Mouse (Mus musculus) embryonic facial prominence, embryonic 13.5 days (tissue): Measurements from ENCODE around the gene Hand1. TPM values are rescaled to one million over a fixed set of nuclear protein-coding genes. Genes with fewer than 3 reads are reported as not detected.

Experiments used
- ATAC-seq: fragments of 200-750 bp; cut with Nextera tagmentation; 2 replicates; pipeline ENCODE4 v1.8.0; 2017; ENCODE audit warnings: low read depth; ENCODE audit not compliant: insufficient number of reproducible peaks, insufficient read depth, low FRiP score, low TSS enrichment
- H3K27ac ChIP-seq: fragments of 300-500 bp; sonication (generic); 2 replicates; pipeline ENCODE4 v1.5.1; 2015; ENCODE audit warnings: moderate library complexity, mild to moderate bottlenecking, inconsistent platforms
- H3K27me3 ChIP-seq: fragments of 300-500 bp; sonication (generic); 2 replicates; pipeline ENCODE4 v1.6.1; 2015; ENCODE audit warnings: mild to moderate bottlenecking, inconsistent platforms
- H3K36me3 ChIP-seq: fragments of 300-500 bp; sonication (generic); 2 replicates; pipeline ENCODE4 v1.6.1; 2015; ENCODE audit warnings: mild to moderate bottlenecking, inconsistent platforms
- H3K4me1 ChIP-seq: fragments of 300-500 bp; sonication (generic); 2 replicates; pipeline ENCODE4 v1.6.1; 2015; ENCODE audit warnings: inconsistent platforms
- H3K4me2 ChIP-seq: fragments of 300-500 bp; sonication (generic); 2 replicates; pipeline ENCODE4 v1.6.1; 2015; ENCODE audit warnings: moderate library complexity, mild to moderate bottlenecking, inconsistent platforms
- H3K4me3 ChIP-seq: fragments of 300-500 bp; sonication (generic); 2 replicates; pipeline ENCODE4 v1.5.1; 2015; ENCODE audit warnings: mild to moderate bottlenecking, inconsistent platforms
- H3K9ac ChIP-seq: fragments of 300-500 bp; sonication (generic); 2 replicates; pipeline ENCODE4 v1.6.1; 2015; ENCODE audit warnings: mild to moderate bottlenecking, inconsistent platforms
- H3K9me3 ChIP-seq: fragments of 300-500 bp; sonication (generic); 2 replicates; pipeline ENCODE4 v1.6.1; 2016; ENCODE audit warnings: inconsistent platforms
- WGBS: fragments of 180-500 bp; shearing (Covaris S2); methylation state at CpG from one replicate; pipeline ENCODE4 v1.1.7; 2015; ENCODE audit warnings: mixed read lengths; 5-methylcytosine and 5-hydroxymethylcytosine counted together
- polyA plus RNA-seq: library from polyadenylated mRNA; unstranded; fragments of >200 nt; fragmentation: Nextera tagmentation; extraction: Ambion mirVana; gene quantifications from 2 replicates; pipeline ENCODE4 v1.2.1, GENCODE M21; 2015

The Hand1 gene
- polyA plus RNA-seq, 1 experiment from 2014 or later, result 5.1 TPM

DNA sequence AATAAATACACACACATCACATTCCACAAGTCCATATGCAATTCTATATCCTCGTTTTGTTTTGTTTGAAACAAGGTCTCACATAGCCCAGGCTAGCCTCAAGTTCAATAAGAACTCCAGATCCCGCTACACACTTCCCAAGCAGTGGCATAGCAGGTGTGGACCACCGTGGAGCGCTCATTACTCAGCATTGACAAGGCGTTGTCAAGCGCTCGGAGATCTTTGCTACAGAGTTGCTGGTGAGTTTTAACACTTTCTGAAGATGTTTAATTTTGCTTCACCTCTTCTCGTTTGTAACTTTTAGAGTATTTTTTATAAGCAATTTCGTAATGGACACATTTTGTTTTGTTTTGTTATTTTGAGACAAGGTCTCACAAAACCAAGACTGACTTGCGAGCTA is 33.2 kb downstream of the Hand1 start:
- Histone ChIP-seq H3K9ac (no peak overlapping the region), H3K9me3 (no peaks in the 10 kb centered on the region), H3K4me2 (no peak overlapping the region), H3K27ac (no peak overlapping the region), H3K4me3 (no peak overlapping the region), H3K4me1 (peaks cover 26% of the 10 kb centered on the region), H3K36me3 (no peaks in the 10 kb centered on the region), H3K27me3 (no peaks in the 10 kb centered on the region)
- 89% methylated on average over 10 of the region's 10 CpGs for WGBS
- ATAC-seq, result no peak

DNA sequence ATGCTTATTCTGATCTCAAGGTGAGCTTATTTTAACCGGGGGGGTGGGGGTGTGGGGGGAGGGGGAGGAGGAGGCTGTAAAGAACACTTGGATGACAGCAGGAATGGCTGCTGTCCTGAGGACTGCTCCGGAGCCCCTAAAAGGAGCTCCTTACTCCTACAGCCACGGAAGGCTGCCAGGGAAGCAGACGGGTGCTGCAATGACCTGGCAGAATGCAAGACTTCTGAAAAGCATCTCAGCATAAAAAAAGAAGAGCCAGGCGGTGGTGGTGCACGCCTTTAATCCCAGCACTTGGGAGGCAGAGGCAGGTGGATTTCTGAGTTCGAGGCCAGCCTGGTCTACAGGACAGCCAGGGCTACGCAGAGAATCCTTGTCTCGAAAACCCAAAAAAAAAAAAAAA is 34.8 kb downstream of the Hand1 start:
- Histone ChIP-seq H3K27me3 (no peaks in the 10 kb centered on the region), H3K4me2 (no peak overlapping the region), H3K4me1 (peaks cover 14% of the 10 kb centered on the region), H3K9me3 (no peaks in the 10 kb centered on the region), H3K36me3 (no peaks in the 10 kb centered on the region), H3K27ac (no peak overlapping the region), H3K9ac (no peak overlapping the region), H3K4me3 (no peak overlapping the region)
- 81% methylated on average over 9 of the region's 9 CpGs for WGBS
- no peak for ATAC-seq

DNA sequence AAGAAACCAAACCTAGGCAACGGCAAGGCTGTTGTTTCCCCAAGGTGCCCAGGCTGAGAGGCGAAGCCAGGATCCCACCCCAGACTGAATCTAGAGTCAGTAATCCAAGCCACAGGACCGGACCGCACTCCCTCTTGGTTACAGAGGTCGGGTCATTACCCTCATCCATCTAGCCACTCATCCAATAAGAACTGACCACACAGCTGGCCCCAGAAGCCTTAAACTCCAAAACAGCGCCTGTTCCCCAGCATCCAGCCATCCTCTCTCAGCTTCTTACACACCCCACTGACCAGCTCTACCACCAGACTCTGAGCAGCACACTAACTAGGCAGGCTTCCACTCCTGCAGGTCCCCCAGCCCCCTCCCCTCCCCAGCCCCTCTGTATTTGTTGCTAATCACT is 37.5 kb downstream of the Hand1 start:
- no peak overlapping the region for H3K27ac ChIP-seq
- ATAC-seq, result no peak
- WGBS, result 77% methylated on average over 6 of the region's 6 CpGs

DNA sequence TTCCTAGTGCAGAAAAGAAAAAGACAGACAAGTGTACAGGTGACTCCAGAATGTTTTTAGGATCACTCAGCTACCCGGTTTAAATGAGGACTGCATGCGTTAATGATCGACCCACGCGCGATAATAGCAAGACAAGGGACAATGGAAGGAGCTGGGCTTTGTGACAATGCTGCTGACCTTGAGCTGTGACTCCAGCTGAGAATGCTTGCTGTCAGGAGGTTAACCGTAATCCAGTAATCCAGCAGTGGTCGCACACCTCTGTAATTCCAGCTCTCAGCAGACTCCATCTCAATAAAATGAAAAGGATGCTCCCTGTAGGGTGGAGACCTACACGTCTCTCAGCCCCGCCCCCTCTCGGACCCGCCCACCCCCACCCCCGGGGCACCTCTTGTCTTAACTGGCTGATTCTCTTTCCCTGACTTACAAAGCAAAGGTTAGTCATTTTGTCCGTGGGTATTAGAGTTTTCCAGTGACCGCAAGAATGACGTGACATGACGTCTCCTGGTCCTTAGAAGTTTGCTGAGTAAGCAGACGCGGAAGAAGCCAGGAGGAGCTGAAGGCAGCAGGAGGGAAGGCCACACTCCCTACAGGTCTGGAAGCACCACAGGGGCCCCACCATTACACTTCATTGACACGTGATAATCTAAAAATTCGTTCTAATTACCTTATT is 41.6 kb downstream of the Hand1 start:
- peaks cover 14% of the 10 kb centered on the region for H3K4me1 ChIP-seq
- no peak overlapping the region for H3K4me3 ChIP-seq
- no peak for ATAC-seq
- H3K36me3 ChIP-seq, result peaks cover 5% of the 10 kb centered on the region; the same call in 1 of the 2 replicates
- no peaks in the 10 kb centered on the region for H3K9me3 ChIP-seq
- no peak overlapping the region for H3K27ac ChIP-seq
- no peak overlapping the region for H3K9ac ChIP-seq
- 36% methylated on average over 21 of the region's 21 CpGs for WGBS
- H3K4me2 ChIP-seq, result no peak overlapping the region
- no peaks in the 10 kb centered on the region for H3K27me3 ChIP-seq

More for the DNA sequence above, 37.5 kb downstream of the Hand1 start:
- no peak overlapping the region for H3K4me2 ChIP-seq
- H3K27me3 ChIP-seq, result no peaks in the 10 kb centered on the region
- H3K9ac ChIP-seq, result no peak overlapping the region
- no peak overlapping the region for H3K4me3 ChIP-seq
- H3K4me1 ChIP-seq, result peaks cover 2% of the 10 kb centered on the region
- H3K9me3 ChIP-seq, result no peaks in the 10 kb centered on the region
- H3K36me3 ChIP-seq, result no peaks in the 10 kb centered on the region

DNA sequence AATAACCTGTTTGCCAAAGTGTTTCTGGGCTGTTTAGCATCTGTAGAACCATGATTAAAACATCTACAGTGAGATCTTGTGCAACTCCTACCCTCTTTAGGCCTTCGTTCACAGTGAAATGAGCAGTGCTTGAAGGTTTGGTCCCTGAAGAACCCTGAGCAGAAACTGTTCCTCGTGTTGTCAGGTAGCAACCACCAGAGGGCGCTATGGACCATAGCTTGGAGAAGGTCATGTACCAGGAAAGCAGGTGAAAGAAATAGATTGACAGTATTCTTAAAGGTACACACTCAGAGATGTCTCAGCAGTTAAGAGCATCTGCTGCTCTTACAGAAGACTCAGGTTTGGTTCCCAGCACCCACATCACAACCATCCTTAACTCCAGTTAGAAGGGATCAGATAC is 44.7 kb downstream of the Hand1 start:
- 36% methylated on average over 3 of the region's 3 CpGs for WGBS
- peaks cover 15% of the 10 kb centered on the region for H3K4me1 ChIP-seq
- peaks cover 24% of the 10 kb centered on the region for H3K36me3 ChIP-seq
- H3K9ac ChIP-seq, result no peak overlapping the region
- H3K9me3 ChIP-seq, result no peaks in the 10 kb centered on the region
- H3K27me3 ChIP-seq, result no peaks in the 10 kb centered on the region
- no peak overlapping the region for H3K27ac ChIP-seq
- no peak overlapping the region for H3K4me3 ChIP-seq
- ATAC-seq, result no peak
- no peak overlapping the region for H3K4me2 ChIP-seq

DNA sequence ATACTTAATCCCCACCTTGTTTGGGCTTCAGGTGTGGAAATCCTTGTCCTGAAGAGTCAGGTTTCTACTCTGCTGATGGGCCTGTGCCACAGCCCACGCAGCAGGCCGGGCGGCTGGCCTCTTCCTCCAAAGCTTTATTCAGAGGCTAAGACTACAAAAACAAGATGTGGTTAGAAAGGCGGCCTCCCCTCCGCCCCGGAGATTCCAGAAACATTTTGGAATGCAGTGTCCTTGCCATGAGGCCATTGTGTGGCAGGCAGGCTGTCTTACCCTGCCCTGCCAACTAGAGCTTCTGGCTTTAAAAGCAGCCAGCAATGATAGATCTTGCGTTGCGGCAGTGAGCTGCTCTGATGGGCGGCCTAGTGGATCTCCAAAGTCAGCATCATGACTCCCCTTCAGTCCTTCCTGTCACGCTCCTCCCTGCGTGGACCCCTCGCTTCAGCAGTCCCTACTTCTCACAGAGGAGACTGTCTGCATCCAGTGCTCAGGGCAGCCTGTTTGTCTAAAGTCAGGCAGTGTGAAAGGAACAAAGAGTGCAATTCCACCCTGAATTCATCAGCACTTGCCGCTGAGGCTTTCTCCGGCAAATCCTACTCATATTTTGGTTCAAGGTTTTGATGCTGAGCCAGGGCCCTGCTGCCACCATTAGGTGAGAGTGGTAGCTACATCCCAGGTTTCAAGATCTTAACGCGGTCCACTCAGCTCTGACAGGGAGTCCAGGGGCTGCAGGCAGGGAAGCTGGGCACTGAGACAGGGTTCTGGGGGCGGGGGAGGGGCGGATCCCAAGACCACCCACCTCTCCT is 45.8 kb downstream of the Hand1 start:
- WGBS, result 37% methylated on average over 18 of the region's 18 CpGs
- H3K9ac ChIP-seq, result 0 out of 2 replicates have a peak overlapping the region, but pooled peaks have one; percentile 36
- 0 out of 2 replicates have a peak overlapping the region, but pooled peaks have one; percentile 0 for H3K4me2 ChIP-seq
- no peak for ATAC-seq
- peak overlapping the region; percentile 67 for H3K27ac ChIP-seq
- peaks cover 28% of the 10 kb centered on the region for H3K36me3 ChIP-seq
- peaks cover 15% of the 10 kb centered on the region for H3K4me1 ChIP-seq
- H3K4me3 ChIP-seq, result no peak overlapping the region
- no peaks in the 10 kb centered on the region for H3K9me3 ChIP-seq
- no peaks in the 10 kb centered on the region for H3K27me3 ChIP-seq

DNA sequence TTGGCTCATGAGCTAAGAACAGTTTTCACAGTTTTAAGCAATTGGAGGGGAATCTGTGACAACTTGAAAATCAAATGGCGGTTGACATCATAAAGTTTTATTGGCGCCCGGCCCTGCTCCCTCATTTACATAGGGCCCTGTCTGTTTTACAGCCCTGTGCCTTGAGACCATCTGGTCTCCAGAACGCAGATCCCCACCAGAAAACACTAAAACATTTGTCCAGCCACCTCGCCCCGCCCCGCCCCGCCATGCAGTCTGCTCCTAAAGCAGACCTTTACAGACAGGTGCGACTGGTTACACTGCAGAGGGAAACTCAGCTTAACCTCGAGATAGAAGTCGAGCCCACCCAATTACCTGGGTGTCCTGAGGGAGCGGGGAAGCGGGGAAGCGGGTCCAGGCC is 52.8 kb downstream of the Hand1 start:
- Histone ChIP-seq H3K27me3 (no peaks in the 10 kb centered on the region), H3K4me1 (peaks cover 7% of the 10 kb centered on the region; the same call in 1 of the 2 replicates), H3K9me3 (no peaks in the 10 kb centered on the region), H3K4me2 (no peak overlapping the region), H3K36me3 (peaks cover 29% of the 10 kb centered on the region), H3K9ac (no peak overlapping the region), H3K4me3 (no peak overlapping the region), H3K27ac (no peak overlapping the region)
- ATAC-seq, result no peak
- 80% methylated on average over 14 of the region's 14 CpGs for WGBS

Other genes with a start within 250 kb of the Hand1 start
- gene Galnt10, start 187.4 kb downstream of the Hand1 start, polyA plus RNA-seq, result 24.1 and 27.7 TPM in 2 replicates
- 10.5 and 10.9 TPM in 2 replicates for gene Sap30l, start 31.2 kb downstream of the Hand1 start, polyA plus RNA-seq
- gene Larp1, start 176.2 kb upstream of the Hand1 start, polyA plus RNA-seq, result 18.6 and 18.9 TPM in 2 replicates